Mouse (Mus musculus) c-Kit-negative CD71-positive TER-119-positive erythroid progenitor cells, embryonic 14.5 days (primary cell): ENCODE results near the gene Clcc1.
"Not testable (repeated sequence)": the region's sequence is repeated elsewhere in the genome, so short reads cannot be mapped to it uniquely, and the experiment has no call there.

Experiments used
- DNase-seq: peaks from one replicate; pipeline ENCODE4 v3.0.0-alpha.2; 2013; ENCODE audit warnings: low read depth, low spot score

Clcc1 gene

GRCm38 (mm10) chr3:108653710-108654379 is at the start of gene Clcc1:
TSS of gene Clcc1 (plus strand) at chr3:108653913.
- DNase-seq = peak; percentile 86

GRCm38 (mm10) chr3:108608906-108609305 is 44.8 kb upstream of the Clcc1 start:
- no peak for DNase-seq

DNA sequence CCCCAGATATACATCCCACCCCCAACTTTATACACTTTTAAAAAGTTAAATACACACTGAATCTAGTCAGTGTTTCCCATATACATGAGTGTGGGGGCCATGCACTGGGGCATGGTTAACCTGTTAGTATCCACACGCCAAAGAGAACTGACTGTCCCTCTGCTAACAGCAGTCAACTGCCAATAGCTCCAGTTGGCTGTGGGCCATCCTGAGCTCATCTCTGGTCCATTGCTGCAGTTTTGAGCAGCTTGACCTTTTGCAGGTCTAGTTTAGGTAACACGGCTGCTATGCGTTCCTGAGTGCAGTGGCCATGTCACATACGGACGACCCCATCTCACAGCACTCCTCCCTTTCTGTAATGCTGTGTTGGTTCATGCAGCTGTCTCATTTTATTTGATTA is 19.0 kb upstream of the Clcc1 start:
- DNase-seq = no peak

GRCm38 (mm10) chr3:108639412-108639811 is 14.3 kb upstream of the Clcc1 start:
- DNase-seq = no peak

DNA sequence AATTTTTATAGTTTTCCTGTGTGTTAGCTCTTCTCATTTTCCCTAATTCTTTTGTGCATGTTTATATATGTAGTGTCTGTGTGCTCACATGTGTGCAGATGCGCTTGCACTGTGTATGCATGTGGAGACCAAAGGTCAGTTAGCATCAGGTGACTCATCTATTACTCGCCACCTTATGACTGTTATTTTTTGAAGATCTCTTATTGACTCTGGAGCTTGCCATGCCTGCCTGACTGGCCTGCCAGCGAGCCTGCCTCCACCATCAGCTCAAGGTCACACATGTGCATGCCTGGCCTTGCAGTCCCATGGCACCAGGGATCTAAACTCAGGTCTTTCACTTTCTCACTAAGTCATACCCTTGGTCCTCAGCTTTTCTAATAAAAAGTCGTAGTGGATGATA is 12.7 kb upstream of the Clcc1 start:
- no peak for DNase-seq

GRCm38 (mm10) chr3:108644856-108645255 is 8.9 kb upstream of the Clcc1 start:
- DNase-seq = no peak

- DNase-seq = no peak
These were observed 7.7 kb upstream of the Clcc1 start for GRCm38 (mm10) chr3:108646036-108646435.

DNA sequence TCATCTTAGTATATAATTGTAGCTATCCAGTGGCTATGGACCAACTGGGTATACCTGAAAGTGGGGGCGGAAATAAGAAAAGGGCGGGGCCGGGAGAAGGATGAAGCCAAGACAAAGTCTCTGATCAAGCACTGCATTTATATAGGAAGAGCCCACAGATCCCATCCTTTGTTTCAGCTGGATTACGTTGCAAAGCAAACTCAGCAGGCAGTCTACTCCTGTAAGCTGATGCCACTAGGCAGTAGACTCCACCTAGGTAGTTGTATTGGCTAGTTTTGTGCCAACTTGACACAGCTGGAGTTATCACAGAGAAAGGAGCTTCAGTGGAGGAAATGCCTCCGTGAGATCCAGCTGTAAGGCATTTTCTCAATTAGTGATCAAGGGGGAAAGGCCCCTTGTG is 6.0 kb upstream of the Clcc1 start:
- not testable (repeated sequence) for DNase-seq

DNA sequence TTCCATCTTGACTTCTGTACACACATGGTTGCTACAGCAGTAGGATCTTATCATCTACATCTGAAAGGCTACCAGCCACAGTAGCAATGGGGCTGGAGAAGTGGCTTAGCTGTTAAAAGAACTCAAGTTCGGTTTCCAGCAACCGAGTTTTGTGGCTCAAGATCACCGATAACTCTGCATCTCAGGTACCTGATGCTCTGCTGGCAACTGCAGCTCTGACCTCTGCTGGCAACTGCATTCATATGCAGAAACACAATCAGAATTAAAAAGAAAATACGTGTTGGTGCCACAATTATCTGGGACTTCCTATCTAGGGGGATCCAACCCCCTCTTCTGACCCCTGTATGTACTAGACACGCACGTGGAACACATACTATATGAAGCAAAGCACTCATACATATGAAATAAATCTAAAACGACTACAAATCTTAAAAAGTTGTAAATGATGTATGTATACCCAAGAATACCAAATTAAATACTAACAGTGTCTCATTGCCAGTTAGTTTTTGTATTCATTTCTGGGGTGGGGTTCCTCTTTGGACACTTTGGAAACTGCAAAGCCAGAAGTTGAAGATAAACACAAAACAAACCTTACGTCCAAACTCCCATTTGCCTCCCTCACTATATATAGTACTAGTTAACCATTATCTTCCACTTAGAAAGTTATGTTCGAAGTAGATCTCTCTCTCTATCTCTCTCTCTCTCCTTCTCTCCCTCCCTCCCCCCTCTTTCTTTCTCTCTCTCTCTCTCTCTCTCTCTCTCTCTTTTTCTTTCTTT is 659 bp upstream of the Clcc1 start:
- DNase-seq = no peak

- DNase-seq = no peak
These were observed 853 bp downstream of the Clcc1 start for GRCm38 (mm10) chr3:108654566-108654965.

DNA sequence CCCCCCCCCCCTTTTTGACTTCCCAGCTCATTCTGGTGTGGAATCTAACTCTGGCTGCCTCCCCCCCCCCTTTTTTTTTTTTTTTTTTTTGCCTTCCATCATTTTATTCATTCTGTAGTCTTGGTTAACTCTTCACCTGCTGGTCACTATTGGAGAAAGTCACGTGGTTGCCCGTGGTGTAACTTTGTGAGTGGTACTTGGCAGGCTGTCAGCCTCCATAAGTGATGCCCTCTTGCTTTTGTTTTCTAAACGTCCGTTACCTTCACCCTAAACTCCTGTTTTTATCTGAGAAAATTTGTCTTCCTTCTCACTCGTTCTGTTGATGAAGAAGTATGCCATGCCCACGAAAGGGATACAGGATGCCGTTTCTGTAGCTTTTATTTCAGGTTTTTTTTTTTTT is 1.8 kb downstream of the Clcc1 start:
- DNase-seq = no peak

DNA sequence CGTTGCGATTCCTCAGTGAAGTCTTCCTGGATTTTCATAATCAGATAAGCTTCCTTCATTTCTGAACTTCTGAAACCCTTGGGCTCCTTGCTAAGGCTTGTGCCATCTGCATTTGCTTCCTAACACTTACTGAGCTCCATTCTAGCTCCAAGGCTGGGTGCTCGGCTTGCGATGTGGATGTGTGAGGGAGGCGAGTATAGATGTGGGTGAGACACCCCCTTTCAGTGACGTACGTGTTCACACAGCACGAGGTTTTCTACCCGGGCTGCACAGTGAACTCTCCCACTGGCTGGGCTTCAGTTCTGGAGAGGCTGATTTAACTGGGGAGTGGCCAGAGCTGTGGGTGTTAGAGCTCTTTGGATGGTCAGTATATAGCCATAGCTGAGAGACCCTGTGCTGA is 4.9 kb downstream of the Clcc1 start:
- DNase-seq = no peak

DNA sequence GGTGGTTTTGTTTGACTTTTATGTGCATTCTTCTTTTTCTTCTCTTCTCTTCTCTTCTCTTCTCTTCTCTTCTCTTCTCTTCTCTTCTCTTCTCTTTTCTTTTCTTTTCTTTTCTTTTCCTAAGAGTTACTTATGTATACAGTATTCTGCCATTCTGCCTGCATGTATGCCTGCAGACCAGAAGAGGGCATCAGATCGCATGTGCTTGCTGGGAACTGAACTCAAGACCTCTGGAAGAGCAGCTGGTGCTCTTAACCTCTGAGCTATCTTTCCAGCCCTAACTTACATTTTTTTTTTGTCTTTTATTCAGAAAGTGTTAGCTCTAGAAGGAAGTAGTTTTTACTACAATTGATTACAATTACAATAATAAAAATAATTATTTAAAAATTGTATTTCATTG is 7.2 kb downstream of the Clcc1 start:
- no peak for DNase-seq

DNA sequence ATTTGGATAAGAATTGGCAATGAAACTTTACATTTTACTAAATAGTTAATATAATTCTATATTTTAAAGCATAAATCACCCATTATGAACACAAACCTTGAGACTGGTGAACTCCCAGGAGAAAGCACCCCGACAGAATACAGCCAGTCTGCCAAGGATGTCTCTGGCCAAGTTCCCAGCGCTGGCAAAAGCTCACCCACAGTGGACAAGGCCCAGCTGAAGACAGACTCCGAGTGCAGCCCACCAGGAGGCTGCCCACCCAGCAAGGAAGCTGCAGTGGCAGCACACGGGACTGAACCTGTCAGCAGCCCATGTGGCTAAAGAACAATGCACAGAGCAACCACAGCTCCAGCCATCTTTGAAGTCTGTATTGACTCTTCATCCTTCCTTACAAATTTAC is 22.9 kb downstream of the Clcc1 start:
- no peak for DNase-seq

- DNase-seq = no peak
These were observed 27.3 kb downstream of the Clcc1 start for GRCm38 (mm10) chr3:108681004-108681403.

DNA sequence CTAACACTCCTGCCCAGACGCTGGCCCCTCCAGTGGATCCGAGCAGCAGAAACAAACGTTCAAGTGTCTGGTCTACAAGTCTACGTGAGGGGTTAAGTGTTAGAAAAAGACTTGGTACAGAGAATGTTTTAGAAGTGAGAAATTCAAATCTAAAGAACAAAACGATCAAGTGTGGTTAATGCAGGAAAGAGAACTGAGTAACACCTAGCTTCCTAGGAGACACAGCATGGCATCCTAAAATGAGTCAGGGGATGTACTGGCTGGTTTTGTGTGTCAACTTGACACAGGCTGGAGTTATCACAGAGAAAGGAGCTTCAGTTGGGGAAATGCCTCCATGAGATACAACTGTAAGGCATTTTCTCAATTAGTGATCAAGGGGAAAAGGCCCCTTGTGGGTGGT is 29.9 kb downstream of the Clcc1 start:
- not testable (repeated sequence) for DNase-seq

GRCm38 (mm10) chr3:108685701-108686100 is 32.0 kb downstream of the Clcc1 start:
- DNase-seq = no peak

DNA sequence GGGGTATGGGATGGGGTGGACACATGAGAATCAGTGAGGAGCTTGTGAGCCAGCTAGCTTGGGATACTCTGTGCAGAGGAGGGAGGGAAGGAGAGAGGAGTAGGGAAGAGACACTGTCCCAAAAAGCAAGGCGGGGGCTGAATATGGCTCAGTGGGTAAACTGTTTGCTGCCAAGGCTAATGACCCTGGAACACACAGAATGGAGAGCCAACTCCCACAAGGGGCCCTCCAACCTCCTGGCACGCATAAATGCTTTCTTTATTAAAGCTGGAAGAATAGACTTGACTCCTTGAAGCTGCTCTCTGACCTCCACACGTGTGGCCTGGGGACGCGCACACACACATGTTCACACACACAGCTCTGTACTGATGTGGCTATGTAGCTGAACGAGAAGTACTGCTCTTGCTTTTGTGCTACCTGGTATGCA is 35.3 kb downstream of the Clcc1 start:
- no peak for DNase-seq

- DNase-seq = no peak
These were observed 35.7 kb downstream of the Clcc1 start for GRCm38 (mm10) chr3:108689446-108689845.

DNA sequence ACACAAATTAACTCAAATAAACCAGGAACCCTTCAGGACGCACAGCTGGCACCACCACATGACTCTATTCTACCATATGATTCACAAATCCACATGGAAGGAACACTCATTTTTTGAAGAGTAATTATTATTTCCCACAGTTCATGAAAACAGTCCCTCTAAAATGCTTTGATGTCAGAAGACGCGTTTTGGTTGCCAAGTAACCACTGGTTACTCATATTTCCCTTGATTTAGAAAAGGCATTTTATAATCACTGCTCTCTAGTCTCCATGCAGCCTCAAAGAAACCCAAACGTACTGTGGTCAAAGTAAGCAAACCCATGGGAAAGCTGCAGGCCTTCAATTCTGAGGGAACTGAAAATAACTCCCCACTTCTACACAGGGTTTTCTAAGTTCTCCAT is 36.3 kb downstream of the Clcc1 start:
- DNase-seq = no peak

- DNase-seq = no peak
These were observed 40.6 kb downstream of the Clcc1 start for GRCm38 (mm10) chr3:108694321-108694720.

DNA sequence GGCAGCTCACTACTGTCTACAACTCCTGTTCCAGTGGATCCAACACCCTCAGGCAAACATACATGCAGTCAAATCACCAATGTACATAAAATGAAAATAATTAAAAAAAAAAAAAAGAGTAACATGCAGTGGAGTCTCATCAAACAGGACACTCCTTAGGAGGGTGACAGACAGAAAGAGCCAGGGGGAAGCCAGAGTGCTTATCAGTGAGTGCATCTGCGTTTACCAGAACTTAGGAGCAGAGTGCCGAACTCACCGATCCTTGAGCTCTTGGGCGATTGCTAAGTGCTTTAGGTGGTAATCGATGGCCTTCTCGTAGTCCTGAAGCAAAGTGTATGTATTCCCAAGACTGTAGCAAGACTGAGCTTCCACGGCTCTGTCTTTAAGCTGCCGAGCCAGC is 44.9 kb downstream of the Clcc1 start:
- DNase-seq = no peak

GRCm38 (mm10) chr3:108699786-108700185 is 46.1 kb downstream of the Clcc1 start:
- no peak for DNase-seq
